Mouse (Mus musculus): ENCODE data around the gene Bhlhb9. TPM values are rescaled to one million over a fixed set of nuclear protein-coding genes. Genes with fewer than 3 reads are reported as not detected.
A peak's percentile ranks its signal among the peaks of the same experiment; 100 is the strongest.
"Not testable (repeated sequence)": the region's sequence is repeated elsewhere in the genome, so short reads cannot be mapped to it uniquely, and the experiment has no call there.

The Bhlhb9 gene
- total and polyA plus RNA-seq, 2 experiments from 2014 or later, result 47.6 to 98.2 TPM

GRCm38 (mm10) chrX:135804149-135804548 lies 6.8 kb downstream of the Bhlhb9 start:
- Histone ChIP-seq H3K4me2 (ENCODE audit: low read depth, low read length) (no peak overlapping the region), H3K36me3 (ENCODE audit: insufficient read depth, low read length) (peaks cover 6% of the 10 kb centered on the region; the same call in 1 of the 2 replicates), H3K9ac (replicated peaks; ENCODE audit: low read length) (no peak overlapping the region), H3K27me3 (ENCODE audit: insufficient read depth, low read length) (no peaks in the 10 kb centered on the region), H3K4me1 (ENCODE audit: insufficient read depth, low read length) (no peaks in the 10 kb centered on the region), H3K4me3 (ENCODE audit: low read length) (no peak overlapping the region), H3K9me3 (ENCODE audit: low read length) (no peaks in the 10 kb centered on the region), H3K27ac (no peak overlapping the region)
- WGBS, result 87% methylated on average over 3 of the region's 3 CpGs
- ATAC-seq (0 out of 2 replicates have a peak, but pooled peaks have one; percentile 43), DNase-seq (ENCODE audit: low spot score) (no peak)
- no peak for TF ChIP-seq CTCF (IDR thresholded peaks at IDR 0.05; ENCODE audit: low read depth)

- WGBS, result 13% methylated on average over 1 of the region's 1 CpGs
- peak; percentile 80 for TF ChIP-seq CTCF (IDR thresholded peaks at IDR 0.05; ENCODE audit: low read depth)
- ATAC-seq (no peak), DNase-seq (ENCODE audit: low spot score) (peak; percentile 56)
- Histone ChIP-seq H3K9me3 (ENCODE audit: low read length) (no peaks in the 10 kb centered on the region), H3K4me3 (ENCODE audit: low read length) (no peak overlapping the region), H3K27me3 (ENCODE audit: insufficient read depth, low read length) (no peaks in the 10 kb centered on the region), H3K36me3 (ENCODE audit: insufficient read depth, low read length) (no peaks in the 10 kb centered on the region), H3K4me1 (ENCODE audit: insufficient read depth, low read length) (no peaks in the 10 kb centered on the region), H3K9ac (replicated peaks; ENCODE audit: low read length) (no peak overlapping the region), H3K4me2 (ENCODE audit: low read depth, low read length) (no peak overlapping the region), H3K27ac (no peak overlapping the region)
Measured at GRCm38 (mm10) chrX:135805780-135806179, 8.4 kb downstream of the Bhlhb9 start.

DNA sequence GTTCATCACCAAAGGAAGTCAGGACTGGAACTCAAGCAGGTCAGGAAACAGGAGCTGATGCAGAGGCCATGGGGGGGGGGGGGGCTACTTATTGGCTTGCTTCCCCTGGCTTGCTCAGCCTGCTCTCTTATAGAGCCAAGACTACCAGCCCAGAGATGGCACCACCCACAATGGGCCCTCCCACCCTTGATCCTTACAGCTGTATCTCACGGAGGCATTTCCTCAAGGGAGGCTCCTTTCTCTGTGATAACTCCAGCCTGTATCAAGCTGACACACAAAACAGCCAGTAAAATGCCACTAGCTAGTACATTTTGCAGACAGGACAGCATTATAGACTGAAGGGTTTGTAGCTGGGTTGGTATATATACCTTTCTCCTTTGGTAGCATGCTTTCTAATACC lies 38.5 kb downstream of the Bhlhb9 start:
- H3K27ac ChIP-seq; ATAC-seq; H3K36me3 ChIP-seq (ENCODE audit: insufficient read depth, low read length); H3K4me3 ChIP-seq (ENCODE audit: low read length); H3K27me3 ChIP-seq (ENCODE audit: insufficient read depth, low read length); H3K9me3 ChIP-seq (ENCODE audit: low read length); DNase-seq (ENCODE audit: low spot score); H3K9ac ChIP-seq (replicated peaks; ENCODE audit: low read length); H3K4me2 ChIP-seq (ENCODE audit: low read depth, low read length); H3K4me1 ChIP-seq (ENCODE audit: insufficient read depth, low read length): not testable (repeated sequence)
- WGBS, result 35% methylated on average over 1 of the region's 1 CpGs

DNA sequence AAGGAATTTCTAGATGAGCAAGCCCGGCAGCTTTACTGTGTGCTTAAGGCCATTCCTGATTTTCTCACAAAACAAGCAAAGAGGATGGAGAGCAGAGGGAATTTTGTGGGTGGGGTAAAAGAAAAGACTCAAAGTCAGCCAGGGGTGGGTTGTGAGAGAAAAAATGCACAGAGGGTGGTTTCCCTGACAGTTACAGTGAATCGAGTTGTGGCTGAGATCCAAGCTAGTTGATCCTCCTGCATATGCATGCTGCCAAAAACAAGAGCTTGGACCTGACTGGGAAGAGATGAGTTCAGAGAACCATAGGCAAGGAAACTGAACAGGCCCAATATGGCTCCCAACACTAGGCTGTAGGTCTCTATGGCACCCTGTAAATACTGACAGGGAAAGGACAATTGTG lies 40.5 kb downstream of the Bhlhb9 start:
- H3K4me3 ChIP-seq (ENCODE audit: low read length), result no peak overlapping the region

GRCm38 (mm10) chrX:135838521-135839360 lies 41.3 kb downstream of the Bhlhb9 start, which contains the start of gene Gprasp2:
TSS of gene Gprasp2 (plus strand) at chrX:135839034.
- H3K4me3 ChIP-seq (ENCODE audit: low read length), result peak within 1 kb of the TSS; percentile 51
- H3K9me3 ChIP-seq (ENCODE audit: low read length); H3K36me3 ChIP-seq (ENCODE audit: insufficient read depth, low read length); H3K27me3 ChIP-seq (ENCODE audit: insufficient read depth, low read length); H3K4me1 ChIP-seq (ENCODE audit: insufficient read depth, low read length): not testable (repeated sequence)
- ATAC-seq (peak; percentile 95), DNase-seq (ENCODE audit: low spot score) (peak; percentile 80)
- H3K4me2 ChIP-seq (ENCODE audit: low read depth, low read length), result peak within 1 kb of the TSS; percentile 63
- H3K9ac ChIP-seq (replicated peaks; ENCODE audit: low read length), result peak within 1 kb of the TSS; percentile 57
- 31% methylated on average over 25 of the region's 32 CpGs for WGBS
- peak within 1 kb of the TSS; percentile 76 for H3K27ac ChIP-seq

More for the DNA sequence above, 40.5 kb downstream of the Bhlhb9 start:
- DNase-seq (ENCODE audit: low spot score), result peak; percentile 6
- Histone ChIP-seq H3K27me3 (ENCODE audit: insufficient read depth, low read length) (no peaks in the 10 kb centered on the region), H3K9ac (replicated peaks; ENCODE audit: low read length) (no peak overlapping the region), H3K4me2 (ENCODE audit: low read depth, low read length) (peak overlapping the region; percentile 63; the same call in 1 of the 2 replicates), H3K4me1 (ENCODE audit: insufficient read depth, low read length) (no peaks in the 10 kb centered on the region), H3K27ac (peak overlapping the region; percentile 68), H3K36me3 (ENCODE audit: insufficient read depth, low read length) (0 out of 2 replicates have a peak, but pooled peaks cover 9% of the 10 kb centered on the region), H3K9me3 (ENCODE audit: low read length) (no peaks in the 10 kb centered on the region)
- WGBS, result 61% methylated on average over 2 of the region's 2 CpGs
- no peak for TF ChIP-seq CTCF (IDR thresholded peaks at IDR 0.05; ENCODE audit: low read depth)
- no peak for ATAC-seq

- H3K4me3 ChIP-seq (ENCODE audit: low read length), result peak overlapping the region; percentile 51
- peak overlapping the region; percentile 57 for H3K9ac ChIP-seq (replicated peaks; ENCODE audit: low read length)
- WGBS, result 30% methylated on average over 17 of the region's 17 CpGs
Measured at GRCm38 (mm10) chrX:135839397-135840391, 42.3 kb downstream of the Bhlhb9 start.

GRCm38 (mm10) chrX:135866806-135867205 lies 69.4 kb downstream of the Bhlhb9 start:
- H3K4me3 ChIP-seq (ENCODE audit: low read length); H3K27ac ChIP-seq; H3K4me2 ChIP-seq (ENCODE audit: low read depth, low read length); H3K9ac ChIP-seq (replicated peaks; ENCODE audit: low read length); DNase-seq (ENCODE audit: low spot score); ATAC-seq; H3K27me3 ChIP-seq (ENCODE audit: insufficient read depth, low read length); H3K4me1 ChIP-seq (ENCODE audit: insufficient read depth, low read length); H3K9me3 ChIP-seq (ENCODE audit: low read length); H3K36me3 ChIP-seq (ENCODE audit: insufficient read depth, low read length): not testable (repeated sequence)
- 84% methylated on average over 9 of the region's 9 CpGs for WGBS

More at GRCm38 (mm10) chrX:135839397-135840391, 42.3 kb downstream of the Bhlhb9 start:
- H3K27me3 ChIP-seq (ENCODE audit: insufficient read depth, low read length); H3K9me3 ChIP-seq (ENCODE audit: low read length); H3K36me3 ChIP-seq (ENCODE audit: insufficient read depth, low read length); H3K4me1 ChIP-seq (ENCODE audit: insufficient read depth, low read length): not testable (repeated sequence)
- TF ChIP-seq CTCF (IDR thresholded peaks at IDR 0.05; ENCODE audit: low read depth), result peak; percentile 68
- Histone ChIP-seq H3K27ac (peak overlapping the region; percentile 76), H3K4me2 (ENCODE audit: low read depth, low read length) (peak overlapping the region; percentile 63)
- DNase-seq (ENCODE audit: low spot score) (peak; percentile 75), ATAC-seq (peak; percentile 46)
